Mouse (Mus musculus) adrenal gland, postnatal 10 days (tissue): ENCODE results near the gene Gm42906. TPM values are rescaled to one million over a fixed set of nuclear protein-coding genes. Genes with fewer than 3 reads are reported as not detected.

Source experiments
- DNase-seq: peaks from one replicate; pipeline ENCODE4 v3.0.0; 2021; ENCODE audit warnings: mixed read lengths
- total RNA-seq, 2 experiments: library from RNA; stranded (reverse); gene quantifications; 2 replicates each; pipeline ENCODE4 v1.2.3; 2021

Gm42906 gene
- total RNA-seq, 2 experiments from 2014 or later = not detected

DNA sequence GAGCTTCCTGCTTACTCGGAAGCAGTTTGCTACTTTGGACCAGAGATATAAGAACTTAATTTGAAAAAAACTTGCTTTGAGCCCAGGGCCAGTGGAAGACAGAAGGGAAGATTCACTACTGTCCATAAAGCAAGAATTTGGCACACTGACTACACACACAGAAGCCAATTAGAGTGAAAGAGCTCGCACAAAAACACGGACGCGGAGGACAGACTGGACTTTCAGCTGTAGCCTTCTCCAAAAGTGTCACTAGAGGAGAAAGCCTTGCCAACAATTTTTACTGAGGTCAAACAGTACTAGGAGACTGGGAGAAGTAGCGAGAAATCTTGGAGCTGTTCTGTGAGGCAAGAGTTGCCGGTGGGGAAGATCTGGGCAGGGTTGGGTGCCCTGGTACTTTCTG is 128.4 kb downstream of the Gm42906 start:
- DNase-seq = peak; percentile 14

DNA sequence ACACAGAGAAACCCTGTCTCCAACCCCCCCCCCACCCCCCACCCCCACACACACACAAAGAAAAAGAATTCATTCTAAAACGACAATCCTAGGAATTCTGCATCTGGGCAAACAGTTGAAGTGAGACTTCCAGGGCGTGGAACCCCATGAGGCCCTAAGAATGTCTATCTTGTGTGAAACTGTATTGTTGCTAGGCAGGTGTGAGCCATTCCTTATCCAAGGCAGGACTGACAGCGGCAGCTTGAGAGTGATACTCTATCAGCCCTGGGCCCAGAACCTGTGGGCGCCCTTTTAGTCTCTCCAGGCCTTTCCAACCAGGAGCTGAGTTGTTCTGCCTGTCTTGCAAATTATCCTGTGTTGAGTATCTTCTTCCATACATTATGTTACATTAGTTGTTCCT is 129.6 kb downstream of the Gm42906 start:
- DNase-seq = no peak

DNA sequence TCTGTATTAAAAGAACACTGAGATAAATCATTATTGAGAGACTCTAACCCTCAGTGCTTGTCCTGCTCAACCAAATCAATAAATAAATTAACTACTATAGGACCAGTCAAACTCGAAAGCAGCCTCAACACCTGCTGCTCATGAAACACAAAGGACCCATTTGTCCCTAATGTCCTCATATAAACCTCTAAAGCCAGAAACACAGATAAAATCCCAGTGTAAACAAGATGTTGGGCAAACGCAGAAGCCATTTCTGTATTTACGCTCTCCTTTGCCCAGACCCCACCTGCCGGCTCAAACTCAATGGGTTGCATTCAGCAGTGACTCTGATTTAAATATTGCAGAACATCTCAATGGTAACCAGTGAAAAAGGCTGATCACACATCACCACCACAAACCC is 131.7 kb downstream of the Gm42906 start:
- DNase-seq = no peak

DNA sequence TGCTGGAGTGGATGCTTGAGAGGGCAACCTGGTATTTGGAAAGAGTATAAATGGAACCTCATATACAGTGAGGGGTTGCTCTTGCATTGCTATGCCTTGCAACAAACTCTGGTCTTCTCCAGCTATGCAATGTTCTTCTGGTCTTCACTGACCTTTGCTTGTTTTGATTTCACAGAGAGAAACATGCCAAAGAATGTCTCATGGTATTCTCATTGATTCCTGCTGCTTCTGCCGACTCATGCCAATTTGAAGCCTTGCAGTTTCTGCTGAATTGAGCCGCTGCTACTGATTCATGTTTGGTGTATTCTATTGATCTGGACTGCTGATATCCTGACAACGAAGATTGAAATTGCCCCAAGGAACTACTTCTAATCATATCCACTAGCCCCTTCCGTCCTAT is 134.4 kb downstream of the Gm42906 start:
- no peak for DNase-seq

DNA sequence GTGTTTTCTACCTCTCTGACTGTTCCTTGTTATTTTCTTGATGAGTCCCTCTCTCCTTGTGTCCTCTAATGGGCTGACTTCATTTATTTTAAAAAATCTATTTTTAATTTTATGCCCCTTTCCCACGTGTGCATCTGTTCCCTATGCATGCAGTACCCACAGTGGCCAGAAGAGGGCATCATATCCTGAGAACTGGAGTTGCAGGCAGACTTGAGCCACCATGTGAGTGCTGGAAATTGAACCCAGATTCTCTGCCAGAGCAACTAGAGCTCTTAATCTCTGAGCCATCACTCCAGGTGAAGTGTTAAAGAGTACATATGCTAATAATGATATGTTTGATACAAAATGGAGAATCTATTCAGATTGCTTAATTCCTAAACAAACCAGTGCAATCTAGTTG is 135.7 kb downstream of the Gm42906 start:
- DNase-seq = peak; percentile 34

DNA sequence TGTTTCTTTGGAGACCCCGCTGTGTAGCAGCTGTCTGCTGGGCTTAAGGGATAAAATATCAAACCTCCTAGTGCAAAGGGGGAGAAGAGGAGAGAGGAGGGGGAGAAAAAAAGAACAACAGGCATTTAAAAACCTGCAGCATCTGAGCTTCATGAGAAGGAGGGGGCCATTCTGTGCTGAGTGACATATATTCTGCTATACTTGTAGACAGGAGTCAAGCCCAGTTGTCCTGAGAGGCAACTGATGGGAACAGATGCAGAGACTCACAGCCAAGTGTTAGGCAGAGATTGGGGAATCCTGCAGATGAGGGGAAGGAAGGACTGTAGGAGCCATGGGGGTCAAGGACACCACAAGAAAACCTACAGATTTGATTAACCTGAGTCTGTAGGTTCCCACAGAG is 141.6 kb downstream of the Gm42906 start:
- no peak for DNase-seq

DNA sequence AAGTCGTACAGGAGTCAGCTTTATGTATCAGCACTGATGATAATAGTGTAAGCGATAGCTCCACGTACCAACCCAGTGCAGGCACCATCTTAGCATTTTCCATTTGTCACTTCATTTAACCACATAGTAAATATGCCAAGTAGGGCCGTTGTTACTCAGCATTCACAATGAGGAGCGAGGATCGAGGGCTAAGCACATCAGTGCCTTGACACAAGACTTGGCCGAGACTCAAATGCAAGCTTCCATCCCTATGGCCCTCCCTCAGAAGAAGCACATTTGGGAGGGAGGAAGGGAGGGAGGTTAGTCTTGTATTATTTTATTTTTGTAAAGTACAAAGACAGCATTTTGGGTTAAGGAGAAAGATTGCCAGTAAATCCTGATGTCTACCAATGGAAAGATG is 148.4 kb downstream of the Gm42906 start:
- no peak for DNase-seq

DNA sequence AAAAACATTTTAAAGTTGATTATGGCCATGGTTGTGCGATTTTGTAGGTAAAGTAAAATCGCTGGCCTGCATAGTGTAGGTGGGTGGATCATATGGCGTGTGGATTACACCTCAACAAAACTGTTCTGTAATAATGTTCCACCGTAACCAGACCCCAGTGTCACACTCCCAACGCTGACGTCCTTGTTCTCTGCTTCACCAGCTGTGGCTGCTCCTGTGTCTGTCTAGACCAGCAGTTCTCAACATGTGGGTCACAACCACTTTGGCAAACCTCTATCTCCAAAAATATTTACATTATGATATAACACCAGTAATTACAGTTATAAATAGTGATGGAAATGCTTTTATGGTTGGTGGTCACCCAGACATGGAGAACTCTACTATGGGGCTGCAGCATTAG is 150.0 kb downstream of the Gm42906 start:
- DNase-seq = no peak

DNA sequence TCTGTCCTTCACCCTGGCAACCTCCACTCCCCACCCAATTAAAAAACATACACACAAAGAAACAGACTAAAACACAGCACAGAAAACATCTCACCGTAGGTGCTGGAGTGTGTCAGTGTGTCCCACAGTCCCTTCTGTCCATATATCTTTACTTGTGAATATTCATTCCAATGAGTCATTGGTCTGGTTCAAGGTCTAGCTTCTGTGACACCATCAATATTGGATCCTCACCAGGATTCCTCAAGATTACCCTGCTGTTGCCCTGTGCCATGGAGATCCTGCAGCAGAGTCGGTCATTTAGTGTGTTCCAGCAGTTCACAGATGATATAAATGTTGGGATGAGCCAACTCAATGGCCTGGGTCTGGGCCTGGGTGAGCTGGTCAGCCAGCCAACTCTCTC is 152.0 kb downstream of the Gm42906 start:
- peak; percentile 10 for DNase-seq

DNA sequence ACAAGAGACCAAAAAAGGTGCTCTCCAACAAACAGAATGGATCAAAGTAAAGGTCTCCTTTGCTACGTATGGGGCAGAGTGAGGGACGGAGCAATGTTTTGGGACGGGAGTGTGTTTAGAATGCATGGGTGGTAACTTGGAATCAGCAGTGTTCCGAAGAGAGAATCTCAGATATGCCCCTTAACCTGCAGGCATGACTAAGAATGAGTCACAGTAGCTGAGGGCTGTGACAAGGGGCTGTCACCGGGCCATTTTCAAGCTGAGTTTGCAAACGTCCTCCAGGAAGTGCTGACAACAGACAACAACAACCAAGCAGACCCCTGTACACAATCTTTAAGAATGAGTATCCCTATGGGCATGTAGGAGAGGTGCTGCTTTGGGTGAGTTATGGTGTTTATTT is 153.7 kb downstream of the Gm42906 start:
- no peak for DNase-seq

DNA sequence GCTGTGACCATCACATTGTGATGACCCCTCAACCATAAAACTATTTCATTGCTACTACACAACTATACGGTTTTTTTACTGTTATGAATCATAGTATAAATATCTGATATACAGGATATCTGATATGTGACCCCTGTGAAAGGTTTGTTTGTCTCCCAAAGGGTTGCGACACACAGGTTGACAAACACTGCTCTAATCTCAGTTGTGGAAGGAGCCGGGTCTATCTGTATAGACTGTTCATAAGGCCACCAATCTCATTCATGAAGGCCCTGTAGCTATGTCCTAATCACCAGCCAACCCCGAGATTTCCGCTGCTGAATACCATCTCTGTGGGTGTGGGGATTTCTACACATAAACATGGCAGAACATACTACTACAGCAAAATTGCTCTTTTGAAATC is 157.1 kb downstream of the Gm42906 start:
- DNase-seq = no peak

DNA sequence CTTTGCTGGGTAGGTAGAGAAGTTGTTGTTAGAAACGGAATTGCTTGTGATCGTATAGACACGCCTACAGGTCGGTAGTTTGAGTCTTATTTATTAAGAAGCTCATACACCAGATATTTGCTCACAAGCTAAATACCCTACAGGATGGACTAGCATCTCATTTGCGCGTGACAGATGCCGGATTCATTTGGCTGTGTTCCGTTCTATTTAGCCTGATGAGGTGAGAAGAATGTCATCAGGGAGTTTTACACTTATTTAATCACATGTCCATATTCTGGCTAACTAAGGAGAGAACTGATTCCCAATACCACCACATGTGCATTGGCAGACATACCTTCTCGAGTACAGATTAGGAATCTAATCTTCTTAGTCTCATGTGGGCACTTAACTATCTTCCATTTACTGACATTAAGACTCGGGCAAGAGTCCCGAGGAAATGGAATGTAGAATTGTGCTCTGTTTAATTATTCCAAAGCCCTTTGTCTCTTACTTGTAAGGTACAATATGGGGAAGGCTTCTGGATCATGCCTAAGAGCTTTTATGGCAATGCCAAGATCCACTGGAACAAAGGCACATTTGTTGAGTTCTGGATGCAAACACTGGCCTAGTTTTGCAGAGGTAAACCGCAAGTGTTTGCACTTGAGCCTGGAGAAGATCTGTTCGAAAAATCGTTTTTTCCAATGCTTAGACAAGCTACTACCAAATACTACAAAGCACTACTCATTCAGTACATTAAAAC is 160.9 kb downstream of the Gm42906 start:
- no peak for DNase-seq

DNA sequence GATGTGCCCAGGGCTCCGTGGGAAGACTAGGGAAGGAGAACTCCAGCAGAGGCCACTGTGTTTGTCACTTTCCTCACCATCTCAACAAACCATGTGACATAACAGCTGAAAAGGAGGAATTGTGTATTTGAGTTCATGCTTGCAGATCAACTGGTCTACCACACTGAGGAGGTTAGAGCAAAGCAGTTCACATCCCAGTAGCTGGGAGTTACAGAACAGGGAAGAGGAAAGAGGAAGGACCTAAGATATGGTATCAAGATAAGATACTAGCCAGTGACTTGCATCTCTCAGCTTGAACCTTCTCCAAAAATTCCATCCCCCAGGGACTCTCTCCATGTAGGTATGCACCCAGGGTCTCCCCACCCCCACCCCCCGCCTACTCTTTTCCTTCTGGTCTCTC is 166.4 kb downstream of the Gm42906 start:
- no peak for DNase-seq

DNA sequence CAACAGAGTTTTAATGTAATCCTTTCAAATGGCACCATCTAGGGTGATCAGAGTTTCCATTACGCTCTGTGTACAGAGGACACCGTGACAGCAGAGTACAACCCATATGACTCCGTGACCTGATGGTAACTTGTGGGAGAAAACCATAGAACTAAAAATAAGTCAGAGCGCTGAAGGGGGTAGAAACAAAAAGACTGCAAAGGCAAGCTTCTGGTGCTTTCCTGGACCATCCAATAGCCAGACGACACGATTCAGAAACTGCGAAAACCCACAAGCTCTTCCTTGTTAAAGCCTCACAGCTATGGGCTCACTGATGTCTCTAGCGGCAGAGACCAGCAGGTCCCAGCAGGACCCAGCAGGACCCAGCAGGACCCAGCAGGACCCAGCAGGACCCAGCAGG is 175.8 kb downstream of the Gm42906 start:
- no peak for DNase-seq

DNA sequence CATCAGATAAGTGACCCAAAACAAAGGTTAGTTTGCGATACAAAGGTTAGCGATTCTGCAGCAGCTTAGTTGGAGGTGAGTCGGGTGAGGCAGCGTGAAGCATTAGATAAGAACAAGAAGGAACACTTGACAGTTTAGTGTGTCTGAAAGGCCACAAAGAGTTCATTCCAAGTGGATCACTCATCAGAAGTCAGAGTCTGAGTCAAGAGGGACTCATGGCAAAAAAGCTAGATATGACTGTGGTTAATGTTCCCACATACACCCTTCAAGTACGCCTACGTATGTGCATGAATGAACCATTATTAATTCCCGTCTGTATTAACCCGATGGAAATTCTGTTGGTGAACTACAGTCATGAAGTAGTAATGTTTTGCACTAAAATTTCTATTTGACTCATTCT is 176.3 kb downstream of the Gm42906 start:
- DNase-seq = no peak

DNA sequence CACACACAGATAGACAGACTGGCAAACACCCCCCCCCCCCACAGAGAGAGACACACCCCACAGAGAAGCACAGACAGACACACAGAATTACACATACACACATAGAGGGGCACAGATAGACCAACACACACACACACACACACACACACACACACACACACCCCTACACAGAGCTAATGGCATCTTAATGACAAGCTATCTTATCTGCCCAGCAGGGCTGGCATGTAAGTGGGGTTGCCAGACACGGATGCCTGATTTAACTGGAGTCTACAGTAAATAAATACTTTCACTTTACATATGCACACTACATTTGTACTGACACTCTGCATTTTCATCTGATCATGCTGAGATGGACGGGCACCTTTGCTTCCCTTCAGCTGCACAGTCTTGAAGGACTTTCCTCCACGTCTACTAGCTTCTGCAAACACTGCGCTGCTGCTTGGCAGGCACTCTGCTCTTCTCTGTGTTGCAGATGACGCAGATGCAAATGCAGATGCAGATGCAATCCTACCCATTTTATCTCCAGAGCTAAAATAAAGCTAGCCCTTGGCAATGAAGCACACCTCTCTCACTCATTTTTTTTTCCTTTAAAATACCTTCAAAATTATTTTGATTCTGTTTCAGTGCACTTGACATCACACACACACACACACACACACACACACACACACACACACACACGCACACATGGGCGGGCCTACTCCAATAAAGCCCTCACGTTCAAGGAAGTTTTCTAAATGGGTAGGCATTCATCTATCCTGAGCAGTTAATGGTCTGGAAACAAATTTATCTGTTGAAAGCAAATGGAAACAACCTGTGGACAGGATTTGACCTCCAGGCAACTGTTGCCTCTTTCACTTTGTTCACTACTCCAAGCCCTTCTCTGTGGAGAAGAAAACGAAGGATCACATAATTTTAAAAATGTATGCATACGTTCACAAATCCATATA is 179.0 kb downstream of the Gm42906 start:
- DNase-seq = no peak

DNA sequence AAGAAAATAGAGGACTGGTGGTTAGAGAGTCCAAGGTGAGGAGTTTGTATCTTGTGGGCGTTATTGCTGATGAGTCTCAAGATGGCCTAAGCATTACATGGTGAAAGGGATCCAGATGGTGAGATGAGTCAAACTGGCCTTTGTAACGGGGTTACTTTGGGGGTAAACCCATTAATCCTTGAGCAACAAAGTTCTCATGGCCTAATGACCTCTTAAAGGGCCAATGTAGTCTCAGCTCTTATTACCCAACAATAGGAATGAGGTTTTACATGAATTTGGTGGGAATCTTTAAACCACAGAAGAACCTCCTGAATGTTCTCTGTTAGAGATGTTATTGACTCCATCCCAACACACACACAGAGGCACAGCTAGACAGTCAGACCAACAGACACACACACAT is 179.9 kb downstream of the Gm42906 start:
- no peak for DNase-seq

DNA sequence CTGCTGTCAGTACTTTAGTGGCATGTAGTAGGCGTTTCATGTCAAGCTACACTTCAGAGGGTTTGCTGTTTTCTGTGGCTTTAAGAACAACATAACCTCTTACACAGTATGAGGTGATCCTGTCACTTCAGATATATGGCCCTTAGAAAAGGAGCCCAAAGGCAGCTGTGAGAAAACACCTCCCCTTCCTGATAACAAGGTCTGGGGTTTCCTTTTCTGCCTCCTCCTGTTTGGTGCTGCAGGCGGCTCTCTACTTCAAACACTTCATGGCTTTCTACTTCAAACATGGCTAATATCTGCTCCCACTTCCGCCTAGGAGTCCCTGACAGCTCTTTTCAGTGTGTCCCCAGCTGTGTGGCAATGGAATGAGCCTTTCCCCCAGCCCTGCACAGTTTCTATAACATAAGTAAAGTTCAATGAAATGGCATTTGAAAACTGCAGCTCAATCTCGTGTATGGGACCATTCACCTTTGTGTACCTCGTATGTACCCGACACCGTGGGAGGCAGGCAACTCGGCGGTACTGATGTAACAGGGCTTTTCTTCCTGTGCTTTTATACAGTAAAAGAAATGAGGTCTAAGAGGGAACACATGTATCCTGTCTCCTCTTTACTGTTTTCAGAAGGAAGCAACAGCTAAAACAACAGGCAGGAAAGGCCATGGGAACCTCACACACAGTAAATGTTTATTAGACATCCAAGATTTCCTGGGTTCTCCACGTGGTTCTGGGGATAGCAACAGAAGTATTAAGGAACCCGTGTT is 180.7 kb downstream of the Gm42906 start:
- peak; percentile 4 for DNase-seq

DNA sequence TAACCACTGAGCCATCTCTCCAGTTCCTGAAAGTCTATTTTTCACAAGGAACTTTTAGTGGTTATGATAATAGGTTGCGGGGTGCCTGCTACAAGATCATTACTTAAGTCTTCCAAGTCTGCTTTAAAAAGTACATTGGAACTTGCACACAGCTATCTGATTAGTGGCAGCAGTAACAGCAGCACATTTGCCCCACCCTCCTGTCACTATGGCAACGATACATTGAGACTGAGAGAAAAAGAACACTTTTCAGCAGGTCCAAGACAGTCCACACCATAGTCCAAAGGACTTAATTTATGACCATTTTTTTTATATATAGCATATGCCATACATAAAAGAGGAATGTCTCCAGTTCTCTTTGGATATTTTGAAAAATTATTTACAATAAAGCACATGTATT is 181.7 kb downstream of the Gm42906 start:
- no peak for DNase-seq

DNA sequence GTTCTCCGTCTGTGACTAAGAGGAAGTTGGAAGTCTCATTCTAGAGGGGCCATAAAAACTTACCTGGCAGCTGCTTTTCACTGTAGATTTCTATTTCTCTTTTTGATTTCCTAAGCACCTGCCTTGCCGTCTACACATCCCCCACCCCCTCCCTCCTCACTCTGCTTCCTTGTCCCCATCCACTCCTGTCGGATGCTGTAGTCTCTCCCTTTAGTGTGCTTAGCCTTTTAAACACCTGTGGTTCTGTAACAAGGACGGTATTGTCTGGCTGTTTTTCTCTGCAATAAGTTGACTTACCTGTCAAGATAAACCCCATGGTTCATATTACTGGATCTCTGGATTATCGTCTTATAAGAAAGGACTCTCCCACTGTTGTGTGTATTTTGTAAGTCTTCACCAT is 182.4 kb downstream of the Gm42906 start:
- DNase-seq = no peak

DNA sequence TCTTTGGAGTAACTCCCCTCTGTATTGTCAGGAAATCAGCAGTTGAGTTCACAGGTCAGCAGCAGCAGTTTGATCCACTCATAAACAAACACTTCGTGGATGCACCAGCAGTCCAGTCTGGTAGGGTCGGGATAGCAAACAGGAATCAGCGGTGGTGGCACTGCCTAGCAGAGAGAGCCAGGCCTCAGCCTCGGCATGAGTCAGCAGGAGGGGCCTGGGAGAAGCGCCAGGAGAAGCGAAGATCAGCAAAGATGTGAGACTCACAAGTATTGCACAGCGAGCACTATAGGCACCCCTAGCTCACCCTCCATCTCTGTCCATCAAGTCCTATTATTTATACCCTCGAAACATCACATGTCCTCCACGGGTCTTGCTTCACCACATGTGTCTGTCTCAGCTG is 189.2 kb downstream of the Gm42906 start:
- DNase-seq = peak; percentile 11

DNA sequence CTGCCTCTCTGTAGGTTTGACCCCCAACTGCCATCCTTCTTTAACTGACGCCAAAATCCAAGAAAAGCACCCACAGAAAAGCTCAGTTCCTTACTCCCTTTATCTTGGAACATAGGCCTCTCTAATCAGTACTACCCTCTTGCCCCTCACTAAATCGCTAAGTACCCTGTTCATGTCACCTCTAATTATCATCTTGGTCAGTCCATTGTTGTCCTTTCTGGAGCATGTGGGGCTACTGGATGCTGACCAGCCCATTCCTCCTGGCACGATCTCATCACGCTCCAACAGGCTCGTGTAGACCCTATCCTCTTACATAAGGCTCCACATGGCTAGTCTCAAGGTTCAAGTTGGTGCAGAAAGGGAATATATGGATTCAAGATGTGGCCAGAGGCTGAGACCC is 191.6 kb downstream of the Gm42906 start:
- no peak for DNase-seq
